Mouse (Mus musculus) lung, postnatal 0 days (tissue): ENCODE results near the gene Arhgap18. TPM values are rescaled to one million over a fixed set of nuclear protein-coding genes. Genes with fewer than 3 reads are reported as not detected.

Source experiments
- ATAC-seq: fragments of 200-750 bp; cut with Nextera tagmentation; 2 replicates; pipeline ENCODE4 v1.8.0; 2017; ENCODE audit warnings: moderate library complexity
- DNase-seq: peaks from one replicate; pipeline ENCODE4 v3.0.0-alpha.2; 2016; ENCODE audit warnings: low spot score
- H3K27ac ChIP-seq: fragments of 300-500 bp; sonication (generic); 2 replicates; pipeline ENCODE4 v1.5.1; 2014; ENCODE audit warnings: antibody characterized with exemption, mild to moderate bottlenecking, low read length, mixed read lengths
- H3K27me3 ChIP-seq: fragments of 300-500 bp; sonication (generic); replicated peaks from 2 replicates; pipeline ENCODE4 v1.6.1; 2014; ENCODE audit warnings: low read length, mixed read lengths; ENCODE audit not compliant: insufficient read depth
- H3K36me3 ChIP-seq: fragments of 300-500 bp; sonication (generic); 2 replicates; pipeline ENCODE4 v1.6.1; 2014; ENCODE audit warnings: low read length, mixed read lengths; ENCODE audit not compliant: insufficient read depth
- H3K4me1 ChIP-seq: fragments of 300-500 bp; sonication (generic); 2 replicates; pipeline ENCODE4 v1.6.1; 2014; ENCODE audit warnings: antibody characterized with exemption, low read depth, low read length, mixed read lengths; ENCODE audit not compliant: insufficient read depth
- H3K4me2 ChIP-seq: fragments of 300-500 bp; sonication (generic); replicated peaks from 2 replicates; pipeline ENCODE4 v1.6.1; 2014; ENCODE audit warnings: low read depth, mild to moderate bottlenecking, low read length, moderate library complexity, mixed read lengths
- H3K4me3 ChIP-seq: fragments of 300-500 bp; sonication (generic); 2 replicates; pipeline ENCODE4 v1.5.1; 2014; ENCODE audit warnings: low read depth, low read length
- H3K9ac ChIP-seq: fragments of 300-500 bp; sonication (generic); replicated peaks from 2 replicates; pipeline ENCODE4 v1.6.1; 2014; ENCODE audit warnings: low read depth, mild to moderate bottlenecking
- H3K9me3 ChIP-seq: fragments of 300-500 bp; sonication (generic); 2 replicates; pipeline ENCODE4 v1.6.1; 2016; ENCODE audit warnings: low read length, mixed read lengths
- CTCF ChIP-seq: IDR thresholded peaks from 2 replicates; pipeline ENCODE4 v1.5.1; 2016; ENCODE audit warnings: antibody characterized with exemption, mild to moderate bottlenecking
- EP300 ChIP-seq: IDR thresholded peaks from 2 replicates; pipeline ENCODE4 v1.6.1; 2016; ENCODE audit warnings: antibody characterized with exemption, mild to moderate bottlenecking, control low read depth
- WGBS: fragments of 180-500 bp; shearing (Covaris S2); extraction: QIAGEN DNeasy Blood & Tissue Kit; methylation state at CpG from one replicate; pipeline ENCODE4 v1.1.7; 2014; 5-methylcytosine and 5-hydroxymethylcytosine counted together
- polyA plus RNA-seq: library from polyadenylated mRNA; unstranded; fragments of >200 nt; fragmentation: Nextera tagmentation; extraction: Ambion mirVana; gene quantifications from 2 replicates; pipeline ENCODE4 v1.2.1, GENCODE M21; 2015

The Arhgap18 gene
- polyA plus RNA-seq, 1 experiment from 2014 or later = 28.6 TPM

DNA sequence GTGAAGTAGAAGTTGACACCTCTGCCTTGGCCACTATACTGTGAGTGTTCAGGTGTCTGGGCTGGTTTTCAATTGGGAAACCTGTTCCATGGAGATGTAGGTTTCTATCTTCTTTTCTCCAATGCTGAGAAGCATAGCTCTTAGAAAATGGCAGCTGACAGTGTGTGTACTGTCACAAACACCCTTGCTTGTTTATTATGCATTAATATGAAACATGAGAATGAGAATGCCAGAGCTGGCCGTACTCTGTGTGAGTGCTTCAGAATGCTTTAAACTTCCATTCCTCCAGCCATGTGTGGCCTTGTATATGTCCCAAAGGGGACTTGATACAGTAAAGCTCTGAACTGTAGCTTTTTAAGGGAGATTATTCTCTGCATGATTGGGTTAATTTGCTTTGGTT is 110.8 kb downstream of the Arhgap18 start:
- no peak for TF ChIP-seq CTCF
- no peak for TF ChIP-seq EP300
- no peak for DNase-seq

GRCm38 (mm10) chr10:26870802-26871201 is 117.6 kb downstream of the Arhgap18 start:
- no peaks in the 10 kb centered on the region for H3K36me3 ChIP-seq
- WGBS = 30% methylated on average over 2 of the region's 2 CpGs
- no peaks in the 10 kb centered on the region for H3K9me3 ChIP-seq
- H3K4me3 ChIP-seq = no peak overlapping the region
- H3K4me2 ChIP-seq = no peak overlapping the region
- no peaks in the 10 kb centered on the region for H3K4me1 ChIP-seq
- H3K27ac ChIP-seq = no peak overlapping the region
- H3K27me3 ChIP-seq = no peaks in the 10 kb centered on the region
- DNase-seq = no peak
- H3K9ac ChIP-seq = no peak overlapping the region
- TF ChIP-seq CTCF (no peak), EP300 (no peak)
- no peak for ATAC-seq

More for the DNA sequence above, 110.8 kb downstream of the Arhgap18 start:
- H3K36me3 ChIP-seq = no peaks in the 10 kb centered on the region
- H3K4me2 ChIP-seq = no peak overlapping the region
- H3K4me3 ChIP-seq = no peak overlapping the region
- no peak for ATAC-seq
- H3K9me3 ChIP-seq = no peaks in the 10 kb centered on the region
- no peaks in the 10 kb centered on the region for H3K4me1 ChIP-seq
- no peak overlapping the region for H3K27ac ChIP-seq
- no peak overlapping the region for H3K9ac ChIP-seq
- no peaks in the 10 kb centered on the region for H3K27me3 ChIP-seq
- WGBS = 55% methylated on average over 1 of the region's 1 CpGs

GRCm38 (mm10) chr10:26877309-26877708 is 124.1 kb downstream of the Arhgap18 start:
- no peak overlapping the region for H3K27ac ChIP-seq
- H3K9ac ChIP-seq = no peak overlapping the region
- no peaks in the 10 kb centered on the region for H3K27me3 ChIP-seq
- whole genome bisulfite sequencing = 82% methylated on average over 11 of the region's 11 CpGs
- ATAC-seq = no peak
- TF ChIP-seq CTCF = no peak
- no peak for TF ChIP-seq EP300
- no peaks in the 10 kb centered on the region for H3K9me3 ChIP-seq
- no peaks in the 10 kb centered on the region for H3K36me3 ChIP-seq
- H3K4me2 ChIP-seq = no peak overlapping the region
- no peaks in the 10 kb centered on the region for H3K4me1 ChIP-seq
- no peak for DNase-seq
- no peak overlapping the region for H3K4me3 ChIP-seq

DNA sequence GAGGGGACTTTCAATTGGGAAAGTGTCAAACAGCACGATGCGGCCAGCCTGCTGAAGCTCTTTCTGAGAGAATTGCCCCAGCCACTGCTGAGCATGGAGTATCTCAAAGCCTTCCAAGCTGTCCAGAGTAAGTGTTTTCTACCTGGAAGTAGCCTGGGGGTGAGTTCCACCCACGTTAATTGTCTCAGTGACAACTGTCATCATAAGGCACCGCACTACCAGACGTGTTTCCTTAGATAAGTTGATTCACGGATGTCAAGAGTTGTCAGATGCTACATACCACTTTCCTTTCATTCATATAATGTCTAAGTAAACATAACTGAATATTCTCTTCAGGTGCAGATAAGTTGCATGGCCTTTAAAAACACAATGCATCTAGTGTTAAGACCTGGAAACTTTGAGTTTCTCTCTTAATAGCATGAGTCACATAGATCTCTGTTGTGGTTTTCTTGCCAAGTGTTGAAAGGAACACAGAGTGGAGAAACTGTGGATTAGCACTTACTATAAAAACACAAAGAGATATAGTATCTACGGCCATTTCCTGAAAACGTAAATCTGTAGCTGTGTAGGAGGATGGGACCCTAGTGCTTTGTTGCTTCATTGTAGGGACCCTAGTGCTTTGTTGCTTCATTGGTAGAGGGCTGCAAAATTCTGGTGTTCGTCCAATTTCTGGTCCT is 125.8 kb downstream of the Arhgap18 start:
- 65% methylated on average over 9 of the region's 9 CpGs for WGBS
- Histone ChIP-seq H3K9ac (no peak overlapping the region), H3K27me3 (no peaks in the 10 kb centered on the region), H3K9me3 (no peaks in the 10 kb centered on the region), H3K36me3 (no peaks in the 10 kb centered on the region), H3K4me1 (no peaks in the 10 kb centered on the region), H3K4me3 (no peak overlapping the region), H3K27ac (no peak overlapping the region), H3K4me2 (no peak overlapping the region)
- TF ChIP-seq CTCF (no peak), EP300 (no peak)
- ATAC-seq = no peak
- no peak for DNase-seq

DNA sequence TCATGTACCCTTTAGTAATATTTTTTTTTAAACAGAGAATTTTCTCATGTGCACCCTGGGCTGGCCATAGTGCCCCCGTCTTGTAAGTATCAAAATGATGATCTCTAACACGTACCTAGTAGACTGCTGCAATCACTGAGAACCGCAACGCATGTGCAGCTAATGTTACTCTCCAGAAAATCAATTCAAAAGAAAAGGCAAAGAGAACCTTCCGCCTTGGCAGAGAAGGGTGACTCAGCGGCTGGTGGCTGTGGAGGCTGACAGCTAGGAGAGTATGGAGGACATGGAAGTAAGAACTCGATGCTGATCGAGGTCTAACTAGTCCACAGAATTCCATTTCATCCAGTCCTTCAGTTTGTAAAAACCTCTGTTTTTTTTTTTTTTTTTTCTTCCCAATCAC is 131.7 kb downstream of the Arhgap18 start:
- 0 out of 2 replicates have a peak, but pooled peaks cover 3% of the 10 kb centered on the region for H3K36me3 ChIP-seq
- H3K27ac ChIP-seq = no peak overlapping the region
- H3K4me3 ChIP-seq = no peak overlapping the region
- DNase-seq (no peak), ATAC-seq (no peak)
- no peaks in the 10 kb centered on the region for H3K27me3 ChIP-seq
- WGBS = 86% methylated on average over 8 of the region's 8 CpGs
- no peak overlapping the region for H3K9ac ChIP-seq
- H3K4me2 ChIP-seq = no peak overlapping the region
- H3K9me3 ChIP-seq = no peaks in the 10 kb centered on the region
- no peaks in the 10 kb centered on the region for H3K4me1 ChIP-seq
- TF ChIP-seq CTCF (no peak), EP300 (no peak)

GRCm38 (mm10) chr10:26889226-26889625 is 136.0 kb downstream of the Arhgap18 start:
- WGBS = 53% methylated on average over 6 of the region's 6 CpGs
- 0 out of 2 replicates have a peak, but pooled peaks cover 3% of the 10 kb centered on the region for H3K36me3 ChIP-seq
- H3K4me1 ChIP-seq = no peaks in the 10 kb centered on the region
- no peak overlapping the region for H3K9ac ChIP-seq
- no peak overlapping the region for H3K27ac ChIP-seq
- DNase-seq (no peak), ATAC-seq (no peak)
- H3K9me3 ChIP-seq = no peaks in the 10 kb centered on the region
- no peak overlapping the region for H3K4me2 ChIP-seq
- no peak overlapping the region for H3K4me3 ChIP-seq
- no peak for TF ChIP-seq CTCF
- no peak for TF ChIP-seq EP300
- no peaks in the 10 kb centered on the region for H3K27me3 ChIP-seq
